Mouse (Mus musculus) hindbrain, embryonic 13.5 days (tissue): ENCODE measurements around the gene Nup62. TPM values are rescaled to one million over a fixed set of nuclear protein-coding genes. Genes with fewer than 3 reads are reported as not detected.

ENCODE experiments used
- ATAC-seq: fragments of 200-750 bp; cut with Nextera tagmentation; 2 replicates; pipeline ENCODE4 v1.8.0; 2017; ENCODE audit warnings: moderate TSS enrichment; ENCODE audit not compliant: low FRiP score
- H3K27ac ChIP-seq: fragments of 300-500 bp; sonication (generic); 2 replicates; pipeline ENCODE4 v1.5.1; 2015; ENCODE audit warnings: inconsistent platforms, mild to moderate bottlenecking, moderate library complexity
- H3K27me3 ChIP-seq: fragments of 300-500 bp; sonication (generic); 2 replicates; pipeline ENCODE4 v1.6.1; 2015; ENCODE audit warnings: mild to moderate bottlenecking, inconsistent platforms
- H3K36me3 ChIP-seq: fragments of 300-500 bp; sonication (generic); 2 replicates; pipeline ENCODE4 v1.6.1; 2015; ENCODE audit warnings: mild to moderate bottlenecking, inconsistent platforms
- H3K4me1 ChIP-seq: fragments of 300-500 bp; sonication (generic); replicated peaks from 2 replicates; pipeline ENCODE4 v1.6.1; 2015; ENCODE audit warnings: inconsistent platforms
- H3K4me2 ChIP-seq: fragments of 300-500 bp; sonication (generic); 2 replicates; pipeline ENCODE4 v1.6.1; 2015; ENCODE audit warnings: inconsistent platforms, mild to moderate bottlenecking, moderate library complexity
- H3K4me3 ChIP-seq: fragments of 300-500 bp; sonication (generic); 2 replicates; pipeline ENCODE4 v1.5.1; 2015; ENCODE audit warnings: mild to moderate bottlenecking, inconsistent platforms
- H3K9ac ChIP-seq: fragments of 300-500 bp; sonication (generic); 2 replicates; pipeline ENCODE4 v1.6.1; 2015; ENCODE audit warnings: mild to moderate bottlenecking, inconsistent platforms
- H3K9me3 ChIP-seq: fragments of 300-500 bp; sonication (generic); 2 replicates; pipeline ENCODE4 v1.6.1; 2016; ENCODE audit warnings: inconsistent platforms
- WGBS: fragments of 180-500 bp; shearing (Covaris S2); methylation state at CpG from one replicate; pipeline ENCODE4 v1.1.7; 2015; 5-methylcytosine and 5-hydroxymethylcytosine counted together
- polyA plus RNA-seq: library from polyadenylated mRNA; unstranded; fragments of >200 nt; fragmentation: Nextera tagmentation; extraction: Ambion mirVana; gene quantifications from 2 replicates; pipeline ENCODE4 v1.2.1, GENCODE M21; 2015

Nup62 gene
- polyA plus RNA-seq, 1 experiment from 2014 or later = 47.9 TPM

- no peak for ATAC-seq
- 74% methylated on average over 14 of the region's 14 CpGs for WGBS
- Histone ChIP-seq H3K4me1 (peaks cover 68% of the 10 kb centered on the region), H3K9me3 (no peaks in the 10 kb centered on the region), H3K36me3 (peaks cover 63% of the 10 kb centered on the region), H3K4me3 (no peak overlapping the region), H3K4me2 (no peak overlapping the region), H3K27me3 (no peaks in the 10 kb centered on the region), H3K9ac (no peak overlapping the region), H3K27ac (peak overlapping the region; percentile 46; the same call in 1 of the 2 replicates)
Observed at GRCm38 (mm10) chr7:44861429-44861816, 45.5 kb downstream of the Nup62 start.

GRCm38 (mm10) chr7:44862434-44862833 is 46.5 kb downstream of the Nup62 start:
- H3K9me3 ChIP-seq = no peaks in the 10 kb centered on the region
- ATAC-seq = no peak
- peaks cover 66% of the 10 kb centered on the region for H3K36me3 ChIP-seq
- H3K4me1 ChIP-seq = peaks cover 75% of the 10 kb centered on the region
- no peak overlapping the region for H3K4me2 ChIP-seq
- H3K4me3 ChIP-seq = no peak overlapping the region
- no peak overlapping the region for H3K9ac ChIP-seq
- H3K27ac ChIP-seq = no peak overlapping the region
- 95% methylated on average over 8 of the region's 8 CpGs for WGBS
- H3K27me3 ChIP-seq = no peaks in the 10 kb centered on the region

- ATAC-seq = no peak
- peaks cover 66% of the 10 kb centered on the region for H3K36me3 ChIP-seq
- H3K9ac ChIP-seq = no peak overlapping the region
- no peak overlapping the region for H3K27ac ChIP-seq
- H3K9me3 ChIP-seq = no peaks in the 10 kb centered on the region
- peaks cover 75% of the 10 kb centered on the region for H3K4me1 ChIP-seq
- 88% methylated on average over 14 of the region's 14 CpGs for WGBS
- no peak overlapping the region for H3K4me2 ChIP-seq
- H3K4me3 ChIP-seq = no peak overlapping the region; the same call in 1 of the 2 replicates
- H3K27me3 ChIP-seq = no peaks in the 10 kb centered on the region
Observed at GRCm38 (mm10) chr7:44863210-44863609, 47.3 kb downstream of the Nup62 start.

GRCm38 (mm10) chr7:44863982-44864494 is 48.1 kb downstream of the Nup62 start:
- 89% methylated on average over 11 of the region's 11 CpGs for WGBS
- Histone ChIP-seq H3K9me3 (no peaks in the 10 kb centered on the region), H3K27ac (no peak overlapping the region), H3K27me3 (no peaks in the 10 kb centered on the region), H3K4me1 (peaks cover 72% of the 10 kb centered on the region), H3K4me3 (no peak overlapping the region), H3K9ac (no peak overlapping the region), H3K36me3 (peaks cover 66% of the 10 kb centered on the region), H3K4me2 (no peak overlapping the region)
- ATAC-seq = no peak

GRCm38 (mm10) chr7:44864595-44865542 is 49.0 kb downstream of the Nup62 start:
- Histone ChIP-seq H3K36me3 (peaks cover 60% of the 10 kb centered on the region), H3K9me3 (no peaks in the 10 kb centered on the region), H3K9ac (peak overlapping the region; percentile 35; the same call in 1 of the 2 replicates), H3K27ac (0 out of 2 replicates have a peak overlapping the region, but pooled peaks have one; percentile 67), H3K4me3 (no peak overlapping the region), H3K4me2 (peak overlapping the region; percentile 98; the same call in 1 of the 2 replicates), H3K27me3 (no peaks in the 10 kb centered on the region), H3K4me1 (peaks cover 64% of the 10 kb centered on the region)
- 88% methylated on average over 24 of the region's 24 CpGs for WGBS
- no peak for ATAC-seq

GRCm38 (mm10) chr7:44866276-44867009 is 50.6 kb downstream of the Nup62 start:
- H3K9ac ChIP-seq = peak overlapping the region; percentile 99
- WGBS = 58% methylated on average over 15 of the region's 15 CpGs
- no peaks in the 10 kb centered on the region for H3K27me3 ChIP-seq
- peak overlapping the region; percentile 67 for H3K27ac ChIP-seq
- H3K4me1 ChIP-seq = peaks cover 58% of the 10 kb centered on the region
- H3K4me2 ChIP-seq = peak overlapping the region; percentile 98
- no peak for ATAC-seq
- peaks cover 51% of the 10 kb centered on the region for H3K36me3 ChIP-seq
- H3K9me3 ChIP-seq = no peaks in the 10 kb centered on the region
- H3K4me3 ChIP-seq = peak overlapping the region; percentile 93

- Histone ChIP-seq H3K4me2 (peak overlapping the region; percentile 98), H3K36me3 (peaks cover 44% of the 10 kb centered on the region), H3K4me1 (peaks cover 57% of the 10 kb centered on the region), H3K27me3 (no peaks in the 10 kb centered on the region), H3K9ac (peak overlapping the region; percentile 99), H3K27ac (peak overlapping the region; percentile 30; the same call in 1 of the 2 replicates), H3K9me3 (no peaks in the 10 kb centered on the region), H3K4me3 (peak overlapping the region; percentile 93)
- 79% methylated on average over 19 of the region's 19 CpGs for WGBS
- ATAC-seq = no peak
Observed at GRCm38 (mm10) chr7:44867010-44867702, 51.3 kb downstream of the Nup62 start.

- H3K9me3 ChIP-seq = no peaks in the 10 kb centered on the region
- ATAC-seq = no peak
- peaks cover 37% of the 10 kb centered on the region for H3K36me3 ChIP-seq
- no peaks in the 10 kb centered on the region for H3K27me3 ChIP-seq
- H3K27ac ChIP-seq = peak overlapping the region; percentile 100; the same call in 1 of the 2 replicates
- H3K4me3 ChIP-seq = peak overlapping the region; percentile 93
- peak overlapping the region; percentile 98 for H3K4me2 ChIP-seq
- H3K9ac ChIP-seq = peak overlapping the region; percentile 99
- 54% methylated on average over 9 of the region's 9 CpGs for WGBS
- peaks cover 57% of the 10 kb centered on the region for H3K4me1 ChIP-seq
Observed at GRCm38 (mm10) chr7:44867802-44868201, 51.9 kb downstream of the Nup62 start.

GRCm38 (mm10) chr7:44868465-44868864 is 52.6 kb downstream of the Nup62 start:
- H3K9ac ChIP-seq = peak overlapping the region; percentile 99
- no peaks in the 10 kb centered on the region for H3K27me3 ChIP-seq
- H3K4me3 ChIP-seq = peak overlapping the region; percentile 93
- H3K4me1 ChIP-seq = peaks cover 57% of the 10 kb centered on the region
- H3K9me3 ChIP-seq = no peaks in the 10 kb centered on the region
- ATAC-seq = no peak
- peaks cover 31% of the 10 kb centered on the region for H3K36me3 ChIP-seq
- WGBS = 8% methylated on average over 16 of the region's 16 CpGs
- peak overlapping the region; percentile 98 for H3K4me2 ChIP-seq
- H3K27ac ChIP-seq = peak overlapping the region; percentile 100; the same call in 1 of the 2 replicates

GRCm38 (mm10) chr7:44868919-44869696 is 53.2 kb downstream of the Nup62 start:
- peak; percentile 34 for ATAC-seq
- H3K9ac ChIP-seq = peak overlapping the region; percentile 99
- peaks cover 24% of the 10 kb centered on the region for H3K36me3 ChIP-seq
- H3K4me3 ChIP-seq = peak overlapping the region; percentile 93
- no peaks in the 10 kb centered on the region for H3K27me3 ChIP-seq
- H3K4me2 ChIP-seq = peak overlapping the region; percentile 98
- peaks cover 52% of the 10 kb centered on the region for H3K4me1 ChIP-seq
- under 1% methylated on average over 100 of the region's 108 CpGs for WGBS
- H3K9me3 ChIP-seq = no peaks in the 10 kb centered on the region
- peak overlapping the region; percentile 100 for H3K27ac ChIP-seq
